Mouse (Mus musculus): ENCODE results near the gene Fancg. TPM values are rescaled to one million over a fixed set of nuclear protein-coding genes. Genes with fewer than 3 reads are reported as not detected.

Fancg gene
- polyA plus RNA-seq, 1 experiment: 13.5 TPM

GRCm38 (mm10) chr4:43047231-43047630 lies 36.9 kb upstream of the Fancg start:
- TF ChIP-seq POLR2A (IDR thresholded peaks at IDR 0.05; ENCODE audit: low read depth, low read length) (no peak), CTCF (IDR thresholded peaks at IDR 0.05; ENCODE audit: extremely low read depth, insufficient read depth, insufficient read length, insufficient replicate concordance) (peak; percentile 45; the same call in 1 of the 2 replicates)
- peaks cover 20% of the 10 kb centered on the region for H3K4me1 ChIP-seq (ENCODE audit: control insufficient read depth, insufficient read depth, insufficient read length)
- no peak overlapping the region for H3K27ac ChIP-seq (ENCODE audit: insufficient read depth, low read length)
- 7% methylated on average over 5 of the region's 5 CpGs for WGBS
- DNase-seq (ENCODE audit: low read depth in 1 of 2, low spot score in 2 of 2): peak; percentile 66 to 79
- H3K27me3 ChIP-seq (ENCODE audit: control insufficient read depth, insufficient read depth, low read length): no peaks in the 10 kb centered on the region
- no peaks in the 10 kb centered on the region for H3K36me3 ChIP-seq (ENCODE audit: control insufficient read depth, insufficient read depth, low read length)
- H3K4me3 ChIP-seq (ENCODE audit: extremely low read depth, insufficient read depth, insufficient read length): no peak overlapping the region

- H3K27ac ChIP-seq (ENCODE audit: insufficient read depth, low read length): no peak overlapping the region
- TF ChIP-seq CTCF (IDR thresholded peaks at IDR 0.05; ENCODE audit: extremely low read depth, insufficient read depth, insufficient read length, insufficient replicate concordance) (no peak), POLR2A (IDR thresholded peaks at IDR 0.05; ENCODE audit: low read depth, low read length) (no peak)
- no peaks in the 10 kb centered on the region for H3K27me3 ChIP-seq (ENCODE audit: control insufficient read depth, insufficient read depth, low read length)
- no peak overlapping the region for H3K4me3 ChIP-seq (ENCODE audit: extremely low read depth, insufficient read depth, insufficient read length)
- H3K4me1 ChIP-seq (ENCODE audit: control insufficient read depth, insufficient read depth, insufficient read length): peaks cover 20% of the 10 kb centered on the region
- WGBS: 57% methylated on average over 5 of the region's 5 CpGs
- no peak for DNase-seq (ENCODE audit: low read depth in 1 of 2, low spot score in 2 of 2)
- H3K36me3 ChIP-seq (ENCODE audit: control insufficient read depth, insufficient read depth, low read length): no peaks in the 10 kb centered on the region
Measured at GRCm38 (mm10) chr4:43046607-43047006, 36.3 kb upstream of the Fancg start.

GRCm38 (mm10) chr4:43045659-43046302 lies 35.5 kb upstream of the Fancg start, which contains the start of gene Fam214b:
Fam214b (minus strand) TSS chr4:43046220.
- DNase-seq (ENCODE audit: low read depth in 1 of 2, low spot score in 2 of 2): peak; percentile 80 to 92
- Histone ChIP-seq H3K4me1 (ENCODE audit: control insufficient read depth, insufficient read depth, insufficient read length) (peaks cover 24% of the 10 kb centered on the region), H3K27me3 (ENCODE audit: control insufficient read depth, insufficient read depth, low read length) (no peaks in the 10 kb centered on the region), H3K4me3 (ENCODE audit: extremely low read depth, insufficient read depth, insufficient read length) (peak within 1 kb of the TSS; percentile 73), H3K36me3 (ENCODE audit: control insufficient read depth, insufficient read depth, low read length) (no peaks in the 10 kb centered on the region), H3K27ac (ENCODE audit: insufficient read depth, low read length) (peak within 1 kb of the TSS; percentile 80)
- TF ChIP-seq CTCF (IDR thresholded peaks at IDR 0.05; ENCODE audit: extremely low read depth, insufficient read depth, insufficient read length, insufficient replicate concordance): no peak
- TF ChIP-seq POLR2A (IDR thresholded peaks at IDR 0.05; ENCODE audit: low read depth, low read length): no peak
- WGBS: 1% methylated on average over 33 of the region's 33 CpGs

GRCm38 (mm10) chr4:43045285-43045658 lies 35.0 kb upstream of the Fancg start:
- peak in 1 of 2 experiments; percentile 33 for DNase-seq (ENCODE audit: low read depth in 1 of 2, low spot score in 2 of 2)
- peak overlapping the region; percentile 73 for H3K4me3 ChIP-seq (ENCODE audit: extremely low read depth, insufficient read depth, insufficient read length)
- H3K36me3 ChIP-seq (ENCODE audit: control insufficient read depth, insufficient read depth, low read length): no peaks in the 10 kb centered on the region
- TF ChIP-seq POLR2A (IDR thresholded peaks at IDR 0.05; ENCODE audit: low read depth, low read length) (no peak), CTCF (IDR thresholded peaks at IDR 0.05; ENCODE audit: extremely low read depth, insufficient read depth, insufficient read length, insufficient replicate concordance) (no peak)
- H3K27ac ChIP-seq (ENCODE audit: insufficient read depth, low read length): peak overlapping the region; percentile 80
- peaks cover 25% of the 10 kb centered on the region for H3K4me1 ChIP-seq (ENCODE audit: control insufficient read depth, insufficient read depth, insufficient read length)
- 11% methylated on average over 13 of the region's 13 CpGs for WGBS
- no peaks in the 10 kb centered on the region for H3K27me3 ChIP-seq (ENCODE audit: control insufficient read depth, insufficient read depth, low read length)

GRCm38 (mm10) chr4:43044673-43045072 lies 34.4 kb upstream of the Fancg start:
- Histone ChIP-seq H3K36me3 (ENCODE audit: control insufficient read depth, insufficient read depth, low read length) (no peaks in the 10 kb centered on the region), H3K4me3 (ENCODE audit: extremely low read depth, insufficient read depth, insufficient read length) (no peak overlapping the region), H3K27me3 (ENCODE audit: control insufficient read depth, insufficient read depth, low read length) (no peaks in the 10 kb centered on the region), H3K27ac (ENCODE audit: insufficient read depth, low read length) (peak overlapping the region; percentile 80), H3K4me1 (ENCODE audit: control insufficient read depth, insufficient read depth, insufficient read length) (peaks cover 25% of the 10 kb centered on the region)
- DNase-seq (ENCODE audit: low read depth in 1 of 2, low spot score in 2 of 2): peak in 1 of 2 experiments; percentile 49
- no peak for TF ChIP-seq POLR2A (IDR thresholded peaks at IDR 0.05; ENCODE audit: low read depth, low read length)
- TF ChIP-seq CTCF (IDR thresholded peaks at IDR 0.05; ENCODE audit: extremely low read depth, insufficient read depth, insufficient read length, insufficient replicate concordance): no peak
- 6% methylated on average over 4 of the region's 4 CpGs for WGBS

GRCm38 (mm10) chr4:43043644-43044357 lies 33.5 kb upstream of the Fancg start:
- H3K36me3 ChIP-seq (ENCODE audit: control insufficient read depth, insufficient read depth, low read length): no peaks in the 10 kb centered on the region
- peaks cover 33% of the 10 kb centered on the region for H3K4me1 ChIP-seq (ENCODE audit: control insufficient read depth, insufficient read depth, insufficient read length)
- DNase-seq (ENCODE audit: low read depth in 1 of 2, low spot score in 2 of 2): peak; percentile 79 to 84
- H3K27ac ChIP-seq (ENCODE audit: insufficient read depth, low read length): peak overlapping the region; percentile 80
- no peak for TF ChIP-seq CTCF (IDR thresholded peaks at IDR 0.05; ENCODE audit: extremely low read depth, insufficient read depth, insufficient read length, insufficient replicate concordance)
- no peak for TF ChIP-seq POLR2A (IDR thresholded peaks at IDR 0.05; ENCODE audit: low read depth, low read length)
- H3K4me3 ChIP-seq (ENCODE audit: extremely low read depth, insufficient read depth, insufficient read length): peak overlapping the region; percentile 11; the same call in 1 of the 2 replicates
- H3K27me3 ChIP-seq (ENCODE audit: control insufficient read depth, insufficient read depth, low read length): no peaks in the 10 kb centered on the region
- WGBS: 16% methylated on average over 7 of the region's 7 CpGs
